Mouse (Mus musculus) activated CD4-positive, CD25-positive, alpha-beta regulatory T cell, adult 4 months (primary cell): ENCODE results near the gene Tmem158. TPM values are rescaled to one million over a fixed set of nuclear protein-coding genes. Genes with fewer than 3 reads are reported as not detected.

Experiments used
- ATAC-seq: one replicate; pipeline ENCODE4 v1.8.0; 2017
- polyA plus RNA-seq, 2 experiments: library from polyadenylated mRNA; unstranded; fragments of 100-300 nt; shearing (Covaris generic); gene quantifications; one replicate each; pipeline ENCODE4 v1.2.1; 2017

Gene Tmem158
- polyA plus RNA-seq, 2 experiments from 2014 or later = 0.46 to 1.2 TPM

DNA sequence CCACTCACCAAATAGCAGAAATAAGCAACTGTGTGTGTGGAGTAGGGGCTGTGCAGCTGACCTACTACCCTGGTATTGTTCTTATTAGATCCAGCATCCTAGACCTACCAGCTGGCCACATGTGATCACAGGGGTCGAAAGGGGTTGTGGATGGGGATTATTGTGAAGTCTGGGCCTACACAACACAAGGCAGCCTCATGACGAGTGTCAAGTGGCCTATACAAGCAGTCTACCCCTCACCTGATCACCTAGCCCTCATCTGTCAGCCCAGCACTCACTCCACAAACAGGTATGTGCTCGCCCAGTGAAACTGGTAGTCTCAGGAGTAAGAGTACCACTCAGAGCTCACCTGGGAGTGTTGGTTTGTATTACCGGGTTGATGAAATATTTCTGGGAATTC lies 15.4 kb downstream of the Tmem158 start:
- ATAC-seq = no peak

GRCm38 (mm10) chr9:123243988-123244387 lies 16.6 kb downstream of the Tmem158 start:
- ATAC-seq = no peak

- no peak for ATAC-seq
Observed at GRCm38 (mm10) chr9:123241191-123241590, 19.4 kb downstream of the Tmem158 start.

- no peak for ATAC-seq
Observed at GRCm38 (mm10) chr9:123240751-123241150, 19.8 kb downstream of the Tmem158 start.

DNA sequence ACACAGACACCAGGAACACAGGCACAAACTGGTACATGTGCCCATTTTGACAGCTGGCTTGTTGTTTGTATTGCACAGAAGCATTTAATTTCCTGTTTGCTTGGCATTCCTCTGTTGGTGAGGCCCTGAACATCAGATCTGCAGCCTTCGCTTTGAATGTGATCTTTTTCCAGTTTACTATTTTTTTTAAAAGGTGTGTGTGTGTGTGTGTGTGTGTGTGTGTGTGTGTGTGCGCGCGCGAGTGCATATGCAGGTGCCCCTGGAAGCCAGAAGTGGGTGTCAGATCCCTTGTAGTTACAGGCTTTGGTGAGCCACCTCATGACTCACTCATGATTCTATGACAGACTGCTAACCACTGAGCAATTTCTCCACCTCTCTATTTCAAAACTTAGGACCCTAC lies 20.3 kb downstream of the Tmem158 start:
- ATAC-seq = no peak

DNA sequence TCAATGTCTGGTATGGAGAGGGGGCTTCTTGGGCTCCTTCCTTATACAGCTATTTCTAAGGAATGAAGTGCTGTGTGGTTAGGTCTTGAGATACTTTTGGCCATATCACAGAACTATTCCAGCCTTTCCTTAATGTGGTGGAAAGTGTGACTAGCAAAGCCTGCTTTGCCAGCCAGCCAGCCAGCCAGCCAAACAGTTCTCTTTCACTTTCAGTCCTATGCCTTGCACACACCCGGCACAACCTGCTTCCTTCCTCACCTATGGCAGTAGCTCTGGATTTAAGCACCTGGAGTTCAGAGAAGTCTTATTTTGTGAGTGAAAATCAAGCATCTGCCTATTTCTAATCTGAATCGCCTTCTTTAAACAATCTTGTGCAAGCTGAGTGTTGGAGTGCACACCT lies 20.9 kb downstream of the Tmem158 start:
- ATAC-seq = peak; percentile 62

GRCm38 (mm10) chr9:123238256-123239045 lies 22.1 kb downstream of the Tmem158 start:
- no peak for ATAC-seq

GRCm38 (mm10) chr9:123237739-123238138 lies 22.8 kb downstream of the Tmem158 start:
- ATAC-seq = no peak

DNA sequence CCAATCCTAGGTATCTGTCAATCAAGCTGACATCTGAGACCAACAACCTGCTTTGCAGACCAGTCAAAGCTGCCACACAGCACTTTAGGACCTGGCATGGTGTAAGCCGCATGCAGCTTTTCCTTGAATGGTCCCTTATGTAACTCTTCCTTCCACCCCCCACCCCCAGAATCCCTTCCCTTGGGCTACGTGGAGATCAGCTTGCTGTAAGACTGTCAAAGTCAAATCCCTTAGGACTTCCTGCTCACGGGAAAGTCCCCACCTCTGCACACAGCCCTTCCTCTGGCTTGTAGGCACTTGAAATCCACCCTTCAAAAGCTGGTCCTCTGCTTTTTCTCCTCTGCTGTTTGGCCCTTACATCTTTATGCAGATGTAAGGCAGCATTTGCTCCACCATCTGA lies 24.9 kb downstream of the Tmem158 start:
- peak; percentile 65 for ATAC-seq

GRCm38 (mm10) chr9:123229826-123230225 lies 30.7 kb downstream of the Tmem158 start:
- peak; percentile 74 for ATAC-seq

DNA sequence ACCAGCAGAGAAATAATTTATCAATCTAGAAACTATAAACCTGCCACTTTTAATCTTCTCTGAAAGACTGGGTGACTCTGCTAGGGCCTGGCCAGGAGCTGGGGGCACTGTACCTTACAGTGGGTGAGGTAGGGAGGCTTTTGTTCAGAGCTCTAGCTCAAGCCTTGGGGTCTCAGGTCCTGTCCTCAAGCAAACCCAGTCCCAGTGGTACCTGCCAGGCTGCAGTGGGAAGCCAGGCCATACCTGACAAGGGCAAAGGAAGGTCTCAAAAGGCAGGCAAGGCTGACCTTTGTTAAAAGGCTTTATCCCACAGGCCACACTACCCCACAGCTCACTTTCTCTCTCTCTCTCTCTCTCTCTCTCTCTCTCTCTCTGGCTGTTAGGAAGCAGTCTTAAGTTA lies 31.9 kb downstream of the Tmem158 start:
- no peak for ATAC-seq

GRCm38 (mm10) chr9:123227106-123227750 lies 33.3 kb downstream of the Tmem158 start:
- ATAC-seq = no peak

DNA sequence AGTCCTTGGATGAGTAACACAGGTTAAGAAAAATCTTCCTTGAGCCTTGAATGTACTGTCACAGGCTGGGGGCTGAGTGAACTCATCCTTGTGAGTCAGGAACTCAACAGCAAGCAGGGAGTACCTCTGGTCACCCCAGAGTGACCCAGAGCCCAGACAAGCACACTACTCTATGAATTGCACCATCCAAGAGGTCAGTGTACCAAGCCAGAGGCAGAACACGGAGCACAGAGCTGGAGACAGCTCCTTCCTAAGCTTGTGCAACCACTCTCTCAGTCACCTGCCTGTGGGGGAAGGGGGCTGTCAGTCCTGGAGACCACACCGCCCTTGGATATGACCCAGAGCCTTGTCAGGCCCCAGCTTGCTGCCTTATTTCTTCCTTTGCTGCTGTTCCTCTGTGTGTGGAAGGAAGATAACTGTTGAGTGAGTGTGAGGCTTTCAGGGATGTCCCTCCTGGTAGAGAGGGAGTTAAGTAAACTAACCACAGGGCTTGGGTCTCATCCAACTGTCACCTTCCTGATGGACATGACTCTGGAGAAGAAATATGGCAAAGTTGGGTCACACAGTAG lies 35.6 kb downstream of the Tmem158 start:
- no peak for ATAC-seq

DNA sequence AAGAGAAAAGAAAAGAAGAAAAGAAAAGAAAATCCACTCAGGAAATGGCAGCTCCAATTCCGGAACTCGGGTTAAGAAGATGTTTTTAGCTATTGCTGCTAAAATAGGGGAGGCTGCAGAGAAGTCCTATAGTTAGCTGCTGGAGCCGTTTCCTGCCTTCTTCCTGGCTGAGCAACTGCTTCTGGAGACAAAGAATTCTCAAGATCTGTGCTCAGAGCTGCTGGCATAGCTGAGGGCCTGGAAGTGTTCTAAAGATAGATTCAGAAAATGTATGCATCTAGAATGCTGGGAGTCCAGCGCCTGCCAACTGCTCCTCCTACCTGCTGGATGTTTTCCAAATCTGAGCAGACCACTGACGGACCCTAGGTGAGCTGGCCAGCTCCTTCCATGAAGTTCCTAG lies 40.7 kb downstream of the Tmem158 start:
- no peak for ATAC-seq

DNA sequence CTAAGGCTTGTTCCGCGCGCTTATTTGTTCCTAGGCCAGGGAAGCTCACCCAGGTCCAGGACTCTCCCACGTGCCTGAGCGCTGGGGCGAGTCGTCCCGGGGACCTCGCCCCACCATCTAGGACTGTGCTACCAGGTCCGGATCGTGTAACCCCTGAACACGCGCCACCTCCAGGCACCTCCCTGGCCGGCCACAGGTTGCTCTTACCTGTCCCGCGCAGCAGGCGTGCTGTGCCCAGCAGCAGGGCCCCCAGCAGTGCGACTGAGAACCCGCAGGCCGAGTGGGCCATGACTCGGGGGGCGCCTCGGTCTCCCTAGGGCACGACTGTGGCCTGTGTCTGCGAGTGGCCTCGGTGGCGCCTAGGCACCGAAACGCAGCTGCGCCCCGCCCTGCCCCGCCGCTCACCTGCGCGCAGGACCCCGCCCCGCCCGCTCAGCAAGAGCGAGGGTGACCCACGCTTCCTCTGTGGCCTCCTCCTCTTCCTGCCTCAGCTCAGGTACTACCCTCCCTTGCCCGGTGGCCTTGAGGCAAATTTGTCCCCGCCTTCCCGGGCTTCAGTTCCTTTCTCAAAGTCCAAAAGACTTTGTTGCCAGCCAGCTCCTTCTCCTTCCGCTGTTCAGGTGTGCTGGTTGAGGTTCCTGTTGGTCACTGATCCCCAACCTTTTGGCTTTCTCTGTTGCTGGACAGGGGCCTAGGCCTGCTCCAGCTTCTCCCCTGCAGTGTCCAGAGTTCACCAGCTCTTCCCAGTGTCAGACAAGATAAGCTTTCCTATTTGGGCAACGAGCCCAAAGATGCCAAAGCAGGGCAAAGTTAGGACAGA lies 44.7 kb downstream of the Tmem158 start, which contains the start of gene Cdcp1:
Cdcp1 (minus strand) TSS at position 418 of the 820 bp plus-strand sequence.
- no peak for ATAC-seq

- no peak for ATAC-seq
Observed at GRCm38 (mm10) chr9:123213371-123213770, 47.2 kb downstream of the Tmem158 start.

Other genes with a start within 250 kb of the Tmem158 start
- 10 to 100 TPM; 18.0 to 18.3 TPM for gene Tmem42, start 239.4 kb downstream of the Tmem158 start, polyA plus RNA-seq
- 1 to 10 TPM in 1 of 2 experiments, not detected in 1; 1.4 TPM for gene Tgm4, start 226.0 kb downstream of the Tmem158 start, polyA plus RNA-seq
- gene Zdhhc3, start 147.6 kb downstream of the Tmem158 start, polyA plus RNA-seq = 10 to 100 TPM; 13.6 to 19.3 TPM
- gene Exosc7, start 147.5 kb downstream of the Tmem158 start, polyA plus RNA-seq = 10 to 100 TPM; 85.5 to 95.0 TPM
- gene Clec3b, start 109.8 kb downstream of the Tmem158 start, polyA plus RNA-seq = not detected
- gene Cdcp1, start 44.7 kb downstream of the Tmem158 start, polyA plus RNA-seq = under 1 TPM; 0.57 to 0.97 TPM
- gene Lars2, start 106.2 kb upstream of the Tmem158 start, polyA plus RNA-seq = 1,000 to 10,000 TPM in 1 of 2 experiments, 100 to 1,000 TPM in 1; 631 to 1,180 TPM
- gene Limd1, start 217.9 kb upstream of the Tmem158 start, polyA plus RNA-seq = 10 to 100 TPM; 31.3 to 38.7 TPM